Comparison of ENCODE assay signal across 9 mouse cellular contexts in genomic region chr15:78450419-78450768, GRCm38 (mm10). TPM values are rescaled to one million over a fixed set of nuclear protein-coding genes. Genes with fewer than 3 reads are reported as not detected.
DNase-seq lines count a peak whose midpoint lies in the region; ATAC-seq and TF ChIP-seq lines count a peak whose summit lies in the region.
"Had no signal": no experiment of that assay in that cellular context is flagged by ENCODE, and none has a peak within 500 bp of the region (broad histone marks: within the 10 kb centered on the region; RNA-seq: fewer than 3 reads in every experiment).

No protein-coding gene starts in this region.

- no peak for TF ChIP-seq POLR2A in ES-Bruce4 (IDR thresholded peaks at IDR 0.05; ENCODE audit: insufficient read depth, low read length)

- no peaks in the 10 kb centered on the region for H3K4me1 ChIP-seq in kidney, postnatal 0 days (replicated peaks; ENCODE audit: insufficient read depth, low read length)
- H3K4me1 ChIP-seq in kidney, embryonic 14.5 days (ENCODE audit: control insufficient read depth, insufficient read depth, low read length) = no peaks in the 10 kb centered on the region
- peaks cover 6% of the 10 kb centered on the region for H3K4me1 ChIP-seq in ES-Bruce4 (ENCODE audit: control insufficient read depth, insufficient read depth, low read length)
- H3K4me1 ChIP-seq in liver, embryonic 14.5 days (replicated peaks; ENCODE audit: control insufficient read depth in 2 of 2, insufficient read depth in 2 of 2, low read length in 1 of 2) = peaks cover 16 to 25% of the 10 kb centered on the region in 2 experiments

- H3K9ac ChIP-seq in kidney, postnatal 0 days (ENCODE audit: low read depth, low read length) = no peak overlapping the region
- H3K9ac ChIP-seq in kidney, embryonic 14.5 days (ENCODE audit: low read depth, low read length) = no peak overlapping the region
- no peak overlapping the region for H3K9ac ChIP-seq in ES-Bruce4 (ENCODE audit: low read depth, poor library complexity, severe bottlenecking)
- no peak overlapping the region for H3K9ac ChIP-seq in liver, embryonic 14.5 days (replicated peaks)
- H3K9ac ChIP-seq: limb, embryonic 13.5 days had no signal

- no peak overlapping the region for H3K4me2 ChIP-seq in kidney, postnatal 0 days (ENCODE audit: low read length)
- H3K4me2 ChIP-seq in kidney, embryonic 14.5 days (replicated peaks; ENCODE audit: low read depth, low read length) = no peak overlapping the region
- H3K4me2 ChIP-seq in liver, embryonic 14.5 days (ENCODE audit: low read depth) = no peak overlapping the region
- H3K4me2 ChIP-seq: limb, embryonic 13.5 days had no signal

- no peaks in the 10 kb centered on the region for H3K9me3 ChIP-seq in kidney, postnatal 0 days (replicated peaks; ENCODE audit: low read length)
- no peaks in the 10 kb centered on the region for H3K9me3 ChIP-seq in kidney, embryonic 14.5 days (ENCODE audit: control insufficient read depth, low read length)
- no peaks in the 10 kb centered on the region for H3K9me3 ChIP-seq in ES-Bruce4 (replicated peaks; ENCODE audit: control insufficient read depth, insufficient read depth, low read length, poor library complexity, severe bottlenecking)
- no peaks in the 10 kb centered on the region for H3K9me3 ChIP-seq in liver, embryonic 14.5 days (ENCODE audit: control insufficient read depth, low read length)
- H3K9me3 ChIP-seq: limb, embryonic 13.5 days had no signal

- H3K4me3 ChIP-seq in kidney, postnatal 0 days (replicated peaks; ENCODE audit: low read depth, low read length) = no peak overlapping the region
- H3K4me3 ChIP-seq in kidney, embryonic 14.5 days (ENCODE audit: low read length) = no peak overlapping the region
- no peak overlapping the region for H3K4me3 ChIP-seq in ES-Bruce4 (ENCODE audit: low read depth, low read length)
- no peak overlapping the region for H3K4me3 ChIP-seq in liver, embryonic 14.5 days (ENCODE audit: insufficient read depth in 1 of 2, low read depth in 2 of 2, low read length in 2 of 2)
- H3K4me3 ChIP-seq: limb, embryonic 13.5 days had no signal

- H3K27ac ChIP-seq in kidney, postnatal 0 days = 0 out of 2 replicates have a peak overlapping the region, but pooled peaks have one; percentile 20
- H3K27ac ChIP-seq in kidney, embryonic 14.5 days (ENCODE audit: low read depth, low read length) = no peak overlapping the region
- H3K27ac ChIP-seq in ES-Bruce4 (ENCODE audit: insufficient read depth, low read length) = no peak overlapping the region
- H3K27ac ChIP-seq in liver, embryonic 14.5 days = no peak overlapping the region
- H3K27ac ChIP-seq: limb, embryonic 13.5 days had no signal

- TF ChIP-seq CTCF in kidney, postnatal 0 days (IDR thresholded peaks at IDR 0.05; ENCODE audit: low read depth) = 0 out of 2 replicates have a peak, but pooled peaks have one; percentile 5
- no peak for TF ChIP-seq CTCF in ES-Bruce4 (IDR thresholded peaks at IDR 0.05; ENCODE audit: low read depth, low read length)
- TF ChIP-seq CTCF in liver, embryonic 14.5 days (IDR thresholded peaks at IDR 0.05; ENCODE audit: low read depth) = peak; percentile 35; the same call in 1 of the 2 replicates

- H3K36me3 ChIP-seq in kidney, postnatal 0 days (ENCODE audit: insufficient read depth, low read length) = no peaks in the 10 kb centered on the region
- no peaks in the 10 kb centered on the region for H3K36me3 ChIP-seq in kidney, embryonic 14.5 days (ENCODE audit: control insufficient read depth, insufficient read depth, low read length)
- H3K36me3 ChIP-seq in ES-Bruce4 (ENCODE audit: control insufficient read depth, insufficient read depth, low read length, poor library complexity, severe bottlenecking) = no peaks in the 10 kb centered on the region
- no peaks in the 10 kb centered on the region for H3K36me3 ChIP-seq in liver, embryonic 14.5 days (replicated peaks; ENCODE audit: control insufficient read depth, insufficient read depth, low read depth)
- H3K36me3 ChIP-seq: limb, embryonic 13.5 days had no signal

- ATAC-seq in kidney, postnatal 0 days (replicated peaks; ENCODE audit: low FRiP score, low read depth) = no peak
- ATAC-seq in kidney, embryonic 14.5 days (ENCODE audit: low FRiP score, low TSS enrichment) = no peak
- peak; percentile 23 for ATAC-seq in activated CD4-positive, CD25-positive, alpha-beta regulatory T cell, adult 4 months
- ATAC-seq in liver, embryonic 14.5 days (ENCODE audit: insufficient read depth) = no peak

- TF ChIP-seq EP300 in ES-Bruce4 (IDR thresholded peaks at IDR 0.05; ENCODE audit: insufficient read depth, low read depth, low read length) = 0 out of 2 replicates have a peak, but pooled peaks have one; percentile 12
- no peak for TF ChIP-seq EP300 in liver, embryonic 14.5 days (IDR thresholded peaks at IDR 0.05; ENCODE audit: low read depth)

- DNase-seq in kidney, postnatal 0 days (ENCODE audit: low spot score) = no peak
- peak in 1 of 3 experiments; percentile 35 for DNase-seq in liver, embryonic 14.5 days (ENCODE audit: low read depth in 3 of 3, low spot score in 3 of 3)
- DNase-seq in cerebellum, adult 11 months = no peak
- DNase-seq in adrenal gland, adult 2 months = no peak

- no peaks in the 10 kb centered on the region for H3K27me3 ChIP-seq in kidney, postnatal 0 days (ENCODE audit: insufficient read depth, low read length)
- H3K27me3 ChIP-seq in kidney, embryonic 14.5 days (ENCODE audit: control insufficient read depth, insufficient read depth, low read length) = no peaks in the 10 kb centered on the region
- no peaks in the 10 kb centered on the region for H3K27me3 ChIP-seq in ES-Bruce4 (ENCODE audit: control insufficient read depth, insufficient read depth, low read length, poor library complexity, severe bottlenecking)
- no peaks in the 10 kb centered on the region for H3K27me3 ChIP-seq in liver, embryonic 14.5 days (ENCODE audit: control insufficient read depth, insufficient read depth, low read length)
- H3K27me3 ChIP-seq: limb, embryonic 13.5 days had no signal

- 86% methylated on average over 6 of the region's 6 CpGs for WGBS in kidney, postnatal 0 days
- WGBS in kidney, embryonic 14.5 days = 90% methylated on average over 6 of the region's 6 CpGs
- WGBS in liver, embryonic 14.5 days (ENCODE audit: insufficient replicate concordance) = 50% methylated on average over 6 of the region's 6 CpGs

RNA-seq across cellular contexts. Expression of gene Tmprss6, which starts 18.0 kb away (rescaled TPM):
- polyA plus RNA-seq in kidney, postnatal 0 days (2015; fragmentation: Nextera tagmentation; extraction: Ambion mirVana) = 0.10 and 0.24 TPM in 2 replicates
- polyA plus RNA-seq in kidney, embryonic 14.5 days (2014; fragmentation: Nextera tagmentation; extraction: Ambion mirVana) = 0.34 and 0.49 TPM in 2 replicates
- polyA plus RNA-seq in ES-Bruce4 (2011; ENCODE audit: insufficient read depth, insufficient read length, low read depth, missing spikeins) = 0.70 TPM in 1 of 2 replicates, not detected in the other
- polyA plus RNA-seq in activated CD4-positive, CD25-positive, alpha-beta regulatory T cell, adult 4 months (2017; shearing (Covaris generic)) = not detected
- 11.9 and 14.4 TPM in 2 replicates for polyA plus RNA-seq in liver, embryonic 14.5 days (2012; rRNA removed)
- polyA plus RNA-seq in liver, embryonic 14.5 days (2014; fragmentation: Nextera tagmentation; extraction: Ambion mirVana) = 9.8 and 10.7 TPM in 2 replicates
- total RNA-seq in adrenal gland, adult 2 months (2021) = 1 to 10 TPM in 1 of 2 experiments, under 1 TPM in 1; 0.59 to 3.3 TPM
- 3.5 and 4.7 TPM in 2 replicates for polyA plus RNA-seq in adrenal gland, adult 2 months (2012; rRNA removed)

RNA-seq across cellular contexts. Expression of gene Kctd17, which starts 22.0 kb away (rescaled TPM):
- polyA plus RNA-seq in kidney, postnatal 0 days (2015; fragmentation: Nextera tagmentation; extraction: Ambion mirVana) = 44.8 and 47.8 TPM in 2 replicates
- 36.3 and 48.8 TPM in 2 replicates for polyA plus RNA-seq in kidney, embryonic 14.5 days (2014; fragmentation: Nextera tagmentation; extraction: Ambion mirVana)
- polyA plus RNA-seq in ES-Bruce4 (2011; ENCODE audit: insufficient read depth, insufficient read length, low read depth, missing spikeins) = 31.4 and 35.9 TPM in 2 replicates
- polyA plus RNA-seq in activated CD4-positive, CD25-positive, alpha-beta regulatory T cell, adult 4 months (2017; shearing (Covaris generic)) = 1 to 10 TPM; 9.0 to 9.7 TPM
- polyA plus RNA-seq in liver, embryonic 14.5 days (2012; rRNA removed) = 7.1 and 8.7 TPM in 2 replicates
- polyA plus RNA-seq in liver, embryonic 14.5 days (2014; fragmentation: Nextera tagmentation; extraction: Ambion mirVana) = 3.0 and 3.3 TPM in 2 replicates
- total RNA-seq in adrenal gland, adult 2 months (2021) = 100 to 1,000 TPM in 1 of 2 experiments, 10 to 100 TPM in 1; 81.6 to 102 TPM
- 344 and 374 TPM in 2 replicates for polyA plus RNA-seq in adrenal gland, adult 2 months (2012; rRNA removed)

RNA-seq across cellular contexts. Expression of gene Mpst, which starts 44.2 kb away (rescaled TPM):
- polyA plus RNA-seq in kidney, postnatal 0 days (2015; fragmentation: Nextera tagmentation; extraction: Ambion mirVana) = 3.0 and 4.6 TPM in 2 replicates
- 4.3 and 5.3 TPM in 2 replicates for polyA plus RNA-seq in kidney, embryonic 14.5 days (2014; fragmentation: Nextera tagmentation; extraction: Ambion mirVana)
- polyA plus RNA-seq in ES-Bruce4 (2011; ENCODE audit: insufficient read depth, insufficient read length, low read depth, missing spikeins) = 15.4 and 18.4 TPM in 2 replicates
- polyA plus RNA-seq in activated CD4-positive, CD25-positive, alpha-beta regulatory T cell, adult 4 months (2017; shearing (Covaris generic)) = 1 to 10 TPM; 1.8 to 6.5 TPM
- polyA plus RNA-seq in liver, embryonic 14.5 days (2012; rRNA removed) = 90.7 and 101 TPM in 2 replicates
- 6.0 and 6.8 TPM in 2 replicates for polyA plus RNA-seq in liver, embryonic 14.5 days (2014; fragmentation: Nextera tagmentation; extraction: Ambion mirVana)
- total RNA-seq in adrenal gland, adult 2 months (2021) = 10 to 100 TPM; 59.0 to 63.2 TPM
- polyA plus RNA-seq in adrenal gland, adult 2 months (2012; rRNA removed) = 342 and 389 TPM in 2 replicates

RNA-seq across cellular contexts. Expression of gene Il2rb, which starts 44.7 kb away (rescaled TPM):
- 0.55 and 1.1 TPM in 2 replicates for polyA plus RNA-seq in kidney, postnatal 0 days (2015; fragmentation: Nextera tagmentation; extraction: Ambion mirVana)
- polyA plus RNA-seq in kidney, embryonic 14.5 days (2014; fragmentation: Nextera tagmentation; extraction: Ambion mirVana) = 0.07 and 0.60 TPM in 2 replicates
- polyA plus RNA-seq in ES-Bruce4 (2011; ENCODE audit: insufficient read depth, insufficient read length, low read depth, missing spikeins) = 0.37 and 0.42 TPM in 2 replicates
- 100 to 1,000 TPM; 489 to 584 TPM for polyA plus RNA-seq in activated CD4-positive, CD25-positive, alpha-beta regulatory T cell, adult 4 months (2017; shearing (Covaris generic))
- polyA plus RNA-seq in liver, embryonic 14.5 days (2012; rRNA removed) = 0.26 and 0.29 TPM in 2 replicates
- 0.37 and 0.52 TPM in 2 replicates for polyA plus RNA-seq in liver, embryonic 14.5 days (2014; fragmentation: Nextera tagmentation; extraction: Ambion mirVana)
- total RNA-seq in adrenal gland, adult 2 months (2021) = 1 to 10 TPM; 1.3 to 1.5 TPM
- 3.8 and 4.9 TPM in 2 replicates for polyA plus RNA-seq in adrenal gland, adult 2 months (2012; rRNA removed)
- total RNA-seq: gastrocnemius, adult 18-20 months had no signal

RNA-seq across cellular contexts. Expression of gene Tst, which starts 44.7 kb away (rescaled TPM):
- polyA plus RNA-seq in kidney, postnatal 0 days (2015; fragmentation: Nextera tagmentation; extraction: Ambion mirVana) = 128 and 131 TPM in 2 replicates
- 32.4 and 32.8 TPM in 2 replicates for polyA plus RNA-seq in kidney, embryonic 14.5 days (2014; fragmentation: Nextera tagmentation; extraction: Ambion mirVana)
- 9.8 and 10.5 TPM in 2 replicates for polyA plus RNA-seq in ES-Bruce4 (2011; ENCODE audit: insufficient read depth, insufficient read length, low read depth, missing spikeins)
- polyA plus RNA-seq in activated CD4-positive, CD25-positive, alpha-beta regulatory T cell, adult 4 months (2017; shearing (Covaris generic)) = 1 to 10 TPM; 4.0 to 4.6 TPM
- 90.5 and 90.6 TPM in 2 replicates for polyA plus RNA-seq in liver, embryonic 14.5 days (2012; rRNA removed)
- polyA plus RNA-seq in liver, embryonic 14.5 days (2014; fragmentation: Nextera tagmentation; extraction: Ambion mirVana) = 168 and 179 TPM in 2 replicates
- 100 to 1,000 TPM; 218 to 366 TPM for total RNA-seq in adrenal gland, adult 2 months (2021)
- 391 and 410 TPM in 2 replicates for polyA plus RNA-seq in adrenal gland, adult 2 months (2012; rRNA removed)
